Mouse (Mus musculus): Measurements from ENCODE around the gene Cops6. TPM values are rescaled to one million over a fixed set of nuclear protein-coding genes. Genes with fewer than 3 reads are reported as not detected.
A peak's percentile ranks its signal among the peaks of the same experiment; 100 is the strongest.

The Cops6 gene
- total and polyA plus RNA-seq, 2 experiments from 2014 or later, result 42.9 to 302 TPM

GRCm38 (mm10) chr5:138199576-138199975 lies 38.7 kb downstream of the Cops6 start:
- H3K36me3 ChIP-seq (ENCODE audit: insufficient read depth, low read length), result no peaks in the 10 kb centered on the region
- no peaks in the 10 kb centered on the region for H3K4me1 ChIP-seq (ENCODE audit: insufficient read depth, low read length)
- no peak overlapping the region for H3K4me3 ChIP-seq (ENCODE audit: low read length)
- H3K9me3 ChIP-seq (ENCODE audit: low read length), result no peaks in the 10 kb centered on the region
- no peak overlapping the region for H3K4me2 ChIP-seq (ENCODE audit: low read depth, low read length)
- H3K27me3 ChIP-seq (ENCODE audit: insufficient read depth, low read length), result no peaks in the 10 kb centered on the region
- no peak for ATAC-seq
- WGBS, result 4% methylated on average over 1 of the region's 1 CpGs
- no peak overlapping the region for H3K9ac ChIP-seq (replicated peaks; ENCODE audit: low read length)
- peak; percentile 60 for TF ChIP-seq CTCF (IDR thresholded peaks at IDR 0.05; ENCODE audit: low read depth)
- no peak overlapping the region for H3K27ac ChIP-seq
- peak; percentile 49 for DNase-seq (ENCODE audit: low spot score)

- no peaks in the 10 kb centered on the region for H3K36me3 ChIP-seq (ENCODE audit: insufficient read depth, low read length)
- no peak overlapping the region for H3K4me3 ChIP-seq (ENCODE audit: low read length)
- TF ChIP-seq CTCF (IDR thresholded peaks at IDR 0.05; ENCODE audit: low read depth), result no peak
- DNase-seq (ENCODE audit: low spot score), result no peak
- no peaks in the 10 kb centered on the region for H3K9me3 ChIP-seq (ENCODE audit: low read length)
- H3K4me1 ChIP-seq (ENCODE audit: insufficient read depth, low read length), result no peaks in the 10 kb centered on the region
- no peak for ATAC-seq
- H3K4me2 ChIP-seq (ENCODE audit: low read depth, low read length), result no peak overlapping the region
- H3K27ac ChIP-seq, result no peak overlapping the region
- H3K27me3 ChIP-seq (ENCODE audit: insufficient read depth, low read length), result no peaks in the 10 kb centered on the region
- WGBS, result 81% methylated on average over 3 of the region's 3 CpGs
- H3K9ac ChIP-seq (replicated peaks; ENCODE audit: low read length), result no peak overlapping the region
Observed at GRCm38 (mm10) chr5:138202086-138202485, 41.2 kb downstream of the Cops6 start.

- no peak overlapping the region for H3K9ac ChIP-seq (replicated peaks; ENCODE audit: low read length)
- 96% methylated on average over 1 of the region's 1 CpGs for WGBS
- no peak overlapping the region for H3K27ac ChIP-seq
- DNase-seq (ENCODE audit: low spot score) (no peak), ATAC-seq (no peak)
- H3K36me3 ChIP-seq (ENCODE audit: insufficient read depth, low read length), result no peaks in the 10 kb centered on the region
- H3K4me2 ChIP-seq (ENCODE audit: low read depth, low read length), result no peak overlapping the region
- TF ChIP-seq CTCF (IDR thresholded peaks at IDR 0.05; ENCODE audit: low read depth), result no peak
- no peaks in the 10 kb centered on the region for H3K27me3 ChIP-seq (ENCODE audit: insufficient read depth, low read length)
- H3K4me1 ChIP-seq (ENCODE audit: insufficient read depth, low read length), result no peaks in the 10 kb centered on the region
- no peak overlapping the region for H3K4me3 ChIP-seq (ENCODE audit: low read length)
- no peaks in the 10 kb centered on the region for H3K9me3 ChIP-seq (ENCODE audit: low read length)
Observed at GRCm38 (mm10) chr5:138207253-138207652, 46.4 kb downstream of the Cops6 start.

DNA sequence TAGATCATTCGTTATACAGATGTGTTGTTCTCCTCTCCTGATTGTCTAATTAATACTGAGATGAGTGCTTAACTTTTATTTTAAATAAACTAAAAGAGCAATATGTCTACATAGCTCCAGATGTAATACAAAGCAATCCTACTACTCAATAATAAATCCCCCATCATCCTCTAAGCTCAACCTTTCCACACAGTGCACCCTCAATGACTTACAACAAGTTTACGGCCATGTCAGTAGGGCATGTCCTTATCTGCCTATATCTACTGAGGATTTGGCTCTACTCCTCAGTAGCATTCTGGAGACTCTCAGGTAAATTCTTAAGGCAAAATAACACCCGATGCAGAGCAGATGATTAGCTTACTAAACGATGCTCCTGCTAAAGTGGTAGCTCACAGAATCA lies 47.0 kb downstream of the Cops6 start:
- 83% methylated on average over 4 of the region's 4 CpGs for WGBS
- H3K9ac ChIP-seq (replicated peaks; ENCODE audit: low read length), result no peak overlapping the region
- no peaks in the 10 kb centered on the region for H3K9me3 ChIP-seq (ENCODE audit: low read length)
- H3K4me1 ChIP-seq (ENCODE audit: insufficient read depth, low read length), result no peaks in the 10 kb centered on the region
- ATAC-seq, result no peak
- TF ChIP-seq CTCF (IDR thresholded peaks at IDR 0.05; ENCODE audit: low read depth), result no peak
- H3K4me2 ChIP-seq (ENCODE audit: low read depth, low read length), result no peak overlapping the region
- no peak overlapping the region for H3K4me3 ChIP-seq (ENCODE audit: low read length)
- no peaks in the 10 kb centered on the region for H3K36me3 ChIP-seq (ENCODE audit: insufficient read depth, low read length)
- DNase-seq (ENCODE audit: low spot score), result no peak
- H3K27me3 ChIP-seq (ENCODE audit: insufficient read depth, low read length), result no peaks in the 10 kb centered on the region
- H3K27ac ChIP-seq, result no peak overlapping the region

MicroRNA genes within 50 kb of the gene (microRNA counts, 519-probe panel; counts per million panel counts)
- microRNA mmu-miR-106b (4,311 counts per million, percentile 76 among the panel's probes with 10 or more counts), microRNA mmu-miR-25 (5,686 counts per million, percentile 93 among the panel's probes with 10 or more counts), microRNA mmu-miR-93 (4,242 counts per million, percentile 74 among the panel's probes with 10 or more counts)

Small RNAs within 50 kb of the gene (microRNA-seq; reads per million reads assigned to microRNA genes)
- gene Mir106b (5,721 to 7,277 reads per million in 2 experiments), gene Mir25 (496 to 517 reads per million in 2 experiments), gene Mir93 (5,007 to 5,491 reads per million in 2 experiments)

Other genes with a start within 250 kb of the Cops6 start
- 0.16 TPM in 1 of 2 replicates, not detected in the other for gene Cyp3a13, start 239.5 kb upstream of the Cops6 start, total RNA-seq (2014; rRNA removed)
- 0.05 TPM in 1 of 2 replicates, not detected in the other for gene Cyp3a13, start 239.5 kb upstream of the Cops6 start, polyA plus RNA-seq (2015; fragmentation: Nextera tagmentation; extraction: Ambion mirVana)
- gene Gjc3, start 198.0 kb upstream of the Cops6 start, total RNA-seq (2014; rRNA removed), result 6.0 and 8.4 TPM in 2 replicates
- gene Gjc3, start 198.0 kb upstream of the Cops6 start, polyA plus RNA-seq (2015; fragmentation: Nextera tagmentation; extraction: Ambion mirVana), result 5.8 and 6.6 TPM in 2 replicates
- not detected in 2 replicates for gene Azgp1, start 179.6 kb upstream of the Cops6 start, total RNA-seq (2014; rRNA removed)
- gene Azgp1, start 179.6 kb upstream of the Cops6 start, polyA plus RNA-seq (2015; fragmentation: Nextera tagmentation; extraction: Ambion mirVana), result not detected in 2 replicates
- gene Smok3a, start 139.8 kb upstream of the Cops6 start, total RNA-seq (2014; rRNA removed), result not detected in 2 replicates
- not detected in 2 replicates for gene Smok3a, start 139.8 kb upstream of the Cops6 start, polyA plus RNA-seq (2015; fragmentation: Nextera tagmentation; extraction: Ambion mirVana)
- not detected in 2 replicates for gene Smok3b, start 139.6 kb upstream of the Cops6 start, total RNA-seq (2014; rRNA removed)
- gene Smok3b, start 139.6 kb upstream of the Cops6 start, polyA plus RNA-seq (2015; fragmentation: Nextera tagmentation; extraction: Ambion mirVana), result not detected in 2 replicates
- gene Smok3c, start 107.9 kb upstream of the Cops6 start, total RNA-seq (2014; rRNA removed), result not detected in 2 replicates
- gene Smok3c, start 107.9 kb upstream of the Cops6 start, polyA plus RNA-seq (2015; fragmentation: Nextera tagmentation; extraction: Ambion mirVana), result not detected in 2 replicates
- 36.8 and 37.8 TPM in 2 replicates for gene Zkscan1, start 76.0 kb upstream of the Cops6 start, total RNA-seq (2014; rRNA removed)
- gene Zkscan1, start 76.0 kb upstream of the Cops6 start, polyA plus RNA-seq (2015; fragmentation: Nextera tagmentation; extraction: Ambion mirVana), result 11.7 and 12.0 TPM in 2 replicates
- gene Zscan21, start 44.2 kb upstream of the Cops6 start, total RNA-seq (2014; rRNA removed), result 14.7 and 15.4 TPM in 2 replicates
- gene Zscan21, start 44.2 kb upstream of the Cops6 start, polyA plus RNA-seq (2015; fragmentation: Nextera tagmentation; extraction: Ambion mirVana), result 50.3 and 52.1 TPM in 2 replicates
- gene Zfp113, start 5.3 kb upstream of the Cops6 start, total RNA-seq (2014; rRNA removed), result 11.6 and 43.2 TPM in 2 replicates
- gene Zfp113, start 5.3 kb upstream of the Cops6 start, polyA plus RNA-seq (2015; fragmentation: Nextera tagmentation; extraction: Ambion mirVana), result 7.9 and 11.3 TPM in 2 replicates
- gene Ap4m1, start 10.9 kb downstream of the Cops6 start, total RNA-seq (2014; rRNA removed), result 30.3 and 46.9 TPM in 2 replicates
- gene Ap4m1, start 10.9 kb downstream of the Cops6 start, polyA plus RNA-seq (2015; fragmentation: Nextera tagmentation; extraction: Ambion mirVana), result 14.5 and 16.5 TPM in 2 replicates
- gene Mcm7, start 11.4 kb downstream of the Cops6 start, total RNA-seq (2014; rRNA removed), result 41.6 and 43.0 TPM in 2 replicates
- gene Mcm7, start 11.4 kb downstream of the Cops6 start, polyA plus RNA-seq (2015; fragmentation: Nextera tagmentation; extraction: Ambion mirVana), result 58.8 and 63.3 TPM in 2 replicates
- gene Taf6, start 26.4 kb downstream of the Cops6 start, total RNA-seq (2014; rRNA removed), result 67.2 and 70.2 TPM in 2 replicates
- 48.2 and 49.9 TPM in 2 replicates for gene Taf6, start 26.4 kb downstream of the Cops6 start, polyA plus RNA-seq (2015; fragmentation: Nextera tagmentation; extraction: Ambion mirVana)
- 11.0 and 11.1 TPM in 2 replicates for gene Cnpy4, start 26.4 kb downstream of the Cops6 start, total RNA-seq (2014; rRNA removed)
- gene Cnpy4, start 26.4 kb downstream of the Cops6 start, polyA plus RNA-seq (2015; fragmentation: Nextera tagmentation; extraction: Ambion mirVana), result 20.8 and 23.4 TPM in 2 replicates
- 9.5 and 16.5 TPM in 2 replicates for gene Mblac1, start 33.2 kb downstream of the Cops6 start, total RNA-seq (2014; rRNA removed)
- gene Mblac1, start 33.2 kb downstream of the Cops6 start, polyA plus RNA-seq (2015; fragmentation: Nextera tagmentation; extraction: Ambion mirVana), result 9.3 and 10.6 TPM in 2 replicates
- gene Nxpe5, start 64.8 kb downstream of the Cops6 start, total RNA-seq (2014; rRNA removed), result 0.37 TPM in 1 of 2 replicates, not detected in the other
- 0.06 TPM in 1 of 2 replicates, not detected in the other for gene Nxpe5, start 64.8 kb downstream of the Cops6 start, polyA plus RNA-seq (2015; fragmentation: Nextera tagmentation; extraction: Ambion mirVana)
- gene Lamtor4, start 94.4 kb downstream of the Cops6 start, total RNA-seq (2014; rRNA removed), result 65.7 and 80.3 TPM in 2 replicates
- gene Lamtor4, start 94.4 kb downstream of the Cops6 start, polyA plus RNA-seq (2015; fragmentation: Nextera tagmentation; extraction: Ambion mirVana), result 107 and 110 TPM in 2 replicates
- 63.1 and 89.3 TPM in 2 replicates for gene BC037034, start 103.0 kb downstream of the Cops6 start, total RNA-seq (2014; rRNA removed)
- gene BC037034, start 103.0 kb downstream of the Cops6 start, polyA plus RNA-seq (2015; fragmentation: Nextera tagmentation; extraction: Ambion mirVana), result 13.2 and 13.5 TPM in 2 replicates
- gene Gal3st4, start 111.8 kb downstream of the Cops6 start, total RNA-seq (2014; rRNA removed), result 0.97 and 1.5 TPM in 2 replicates
- gene Gal3st4, start 111.8 kb downstream of the Cops6 start, polyA plus RNA-seq (2015; fragmentation: Nextera tagmentation; extraction: Ambion mirVana), result 2.1 and 2.5 TPM in 2 replicates
- gene Gm43720, start 118.9 kb downstream of the Cops6 start, total RNA-seq (2014; rRNA removed), result not detected in 2 replicates
- gene Gm43720, start 118.9 kb downstream of the Cops6 start, polyA plus RNA-seq (2015; fragmentation: Nextera tagmentation; extraction: Ambion mirVana), result 0.08 and 0.13 TPM in 2 replicates
- gene Gpc2, start 118.9 kb downstream of the Cops6 start, total RNA-seq (2014; rRNA removed), result 102 and 104 TPM in 2 replicates
- 35.0 and 35.9 TPM in 2 replicates for gene Gpc2, start 118.9 kb downstream of the Cops6 start, polyA plus RNA-seq (2015; fragmentation: Nextera tagmentation; extraction: Ambion mirVana)
- gene Stag3, start 119.2 kb downstream of the Cops6 start, total RNA-seq (2014; rRNA removed), result 8.7 and 9.8 TPM in 2 replicates
- 7.3 and 7.8 TPM in 2 replicates for gene Stag3, start 119.2 kb downstream of the Cops6 start, polyA plus RNA-seq (2015; fragmentation: Nextera tagmentation; extraction: Ambion mirVana)
- gene Pvrig, start 180.9 kb downstream of the Cops6 start, total RNA-seq (2014; rRNA removed), result not detected in 2 replicates
- not detected in 2 replicates for gene Pvrig, start 180.9 kb downstream of the Cops6 start, polyA plus RNA-seq (2015; fragmentation: Nextera tagmentation; extraction: Ambion mirVana)